Mouse (Mus musculus) heart, adult 2 months (tissue): ENCODE results near the gene Six3.

Experiments
- CTCF ChIP-seq: fragments of 200-600 bp; IDR thresholded peaks from 2 replicates; pipeline ENCODE4 v1.8.1; 2022; ENCODE audit warnings: antibody characterized with exemption, mild to moderate bottlenecking, moderate library complexity
- POLR2A ChIP-seq: fragments of 200-500 bp; IDR thresholded peaks from 2 replicates; pipeline ENCODE4 v1.6.1; 2011; ENCODE audit warnings: mild to moderate bottlenecking, low read depth, low read length, control low read depth; ENCODE audit not compliant: insufficient read depth

DNA sequence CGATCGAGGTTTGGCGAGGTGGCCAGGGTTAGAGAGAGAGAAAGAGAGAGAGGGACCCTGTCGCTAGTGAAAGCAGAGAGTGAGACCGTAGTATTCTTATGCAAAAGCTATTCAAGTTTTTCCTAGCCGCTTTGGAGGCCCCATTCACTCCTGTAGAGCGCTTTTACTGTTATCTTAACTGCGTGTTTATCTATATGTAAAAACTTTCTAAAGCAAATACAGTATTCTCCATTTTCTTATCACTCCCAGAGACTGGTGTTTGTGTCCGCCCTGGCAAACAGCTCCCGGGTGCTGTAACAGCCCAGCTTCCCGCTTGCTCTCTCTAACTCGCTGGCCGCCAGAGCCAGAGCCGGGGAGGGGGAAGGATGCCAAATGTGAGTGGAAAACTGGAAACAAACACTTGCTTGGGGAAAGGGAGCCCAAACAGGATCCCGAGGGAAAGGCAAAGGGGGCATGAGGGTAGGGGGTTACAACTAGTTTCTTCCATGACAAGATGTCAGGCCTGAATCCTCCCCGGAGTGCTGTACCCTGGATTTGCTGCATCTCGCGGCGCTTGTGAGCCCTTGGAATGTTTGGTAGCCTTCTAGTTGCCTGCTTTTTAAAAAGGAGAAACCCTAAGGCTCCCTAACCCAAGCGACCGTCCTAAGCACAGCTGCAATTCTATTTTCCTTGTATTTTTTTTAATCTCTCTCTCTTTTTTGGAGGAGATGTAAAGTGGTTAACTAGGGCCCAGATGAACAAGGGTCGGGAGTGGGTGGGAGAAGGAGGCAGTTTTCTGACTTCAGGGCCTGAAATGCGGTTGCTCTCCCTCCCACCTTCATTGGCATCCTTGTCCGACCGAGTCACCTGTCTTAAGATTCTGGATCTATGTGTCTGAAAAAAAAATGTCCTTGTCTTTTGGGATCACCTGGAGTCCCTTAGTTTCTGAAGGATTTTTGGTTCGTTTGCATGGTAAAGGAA is 11.9 kb downstream of the Six3 start:
- no peak for TF ChIP-seq CTCF
- TF ChIP-seq POLR2A, result no peak
